Mouse (Mus musculus): Measurements from ENCODE around the gene Plin4.

GRCm38 (mm10) chr17:56103465-56104285 is 5.9 kb downstream of the Plin4 start:
- no peak for TF ChIP-seq CTCF (IDR thresholded peaks at IDR 0.05; ENCODE audit: low read depth, low read length)
- no peak for TF ChIP-seq GATA1 (IDR thresholded peaks at IDR 0.05; ENCODE audit: borderline replicate concordance, low read length)
- no peak for TF ChIP-seq GATA2 (IDR thresholded peaks at IDR 0.05; ENCODE audit: borderline replicate concordance, low read depth, low read length)
- no peak for TF ChIP-seq POLR2AphosphoS5 (IDR thresholded peaks at IDR 0.05; ENCODE audit: insufficient replicate concordance, low read depth, low read length)
- no peak for TF ChIP-seq TAL1 (conservative IDR thresholded peaks at IDR 0.05; ENCODE audit: low read depth, low read length)
